Mouse (Mus musculus) urinary bladder, postnatal 25 days (tissue): ENCODE measurements around the gene Igsf11.

ENCODE experiments used
- DNase-seq: peaks from one replicate; pipeline ENCODE4 v3.0.0; 2022; ENCODE audit warnings: low spot score

Gene Igsf11

DNA sequence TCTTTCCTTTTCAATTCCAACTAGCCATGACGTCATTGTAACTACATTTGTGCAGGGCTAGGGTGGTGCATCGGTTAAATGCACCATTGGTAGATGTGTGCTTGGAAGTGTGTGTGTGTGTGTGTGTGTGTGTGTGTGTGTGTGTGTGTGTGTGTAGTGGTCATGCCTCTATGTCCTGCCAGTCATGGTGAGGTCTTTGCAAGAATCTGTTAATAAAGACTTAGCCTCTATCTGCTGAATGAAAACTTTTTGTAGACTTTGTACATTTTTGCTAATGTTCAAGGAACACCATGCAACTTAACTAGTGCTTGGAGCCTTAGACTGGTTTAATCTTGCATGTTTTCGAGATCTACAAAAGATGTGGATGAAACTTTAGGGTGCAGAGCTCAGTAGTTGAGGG lies 48.3 kb downstream of the Igsf11 start:
- DNase-seq, result no peak

DNA sequence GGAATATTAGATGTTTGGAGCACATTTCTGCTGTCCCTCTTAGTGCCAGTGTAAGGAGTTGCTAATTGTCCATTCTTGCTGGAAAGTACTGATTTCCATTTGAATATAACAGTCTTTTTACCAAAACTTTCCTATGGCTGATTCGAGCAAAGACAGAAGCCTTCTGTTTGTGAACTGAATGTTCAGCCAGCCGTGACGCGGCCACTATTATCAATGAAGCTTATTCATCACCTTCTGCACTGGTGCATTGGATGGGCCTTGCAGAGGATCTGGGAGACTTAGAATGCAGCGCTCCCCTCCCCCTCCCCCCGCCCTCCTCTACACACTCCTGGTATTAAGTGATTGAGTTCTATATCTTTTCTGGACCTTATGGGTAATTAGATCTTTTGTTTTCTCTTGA lies 48.8 kb downstream of the Igsf11 start:
- DNase-seq, result no peak

DNA sequence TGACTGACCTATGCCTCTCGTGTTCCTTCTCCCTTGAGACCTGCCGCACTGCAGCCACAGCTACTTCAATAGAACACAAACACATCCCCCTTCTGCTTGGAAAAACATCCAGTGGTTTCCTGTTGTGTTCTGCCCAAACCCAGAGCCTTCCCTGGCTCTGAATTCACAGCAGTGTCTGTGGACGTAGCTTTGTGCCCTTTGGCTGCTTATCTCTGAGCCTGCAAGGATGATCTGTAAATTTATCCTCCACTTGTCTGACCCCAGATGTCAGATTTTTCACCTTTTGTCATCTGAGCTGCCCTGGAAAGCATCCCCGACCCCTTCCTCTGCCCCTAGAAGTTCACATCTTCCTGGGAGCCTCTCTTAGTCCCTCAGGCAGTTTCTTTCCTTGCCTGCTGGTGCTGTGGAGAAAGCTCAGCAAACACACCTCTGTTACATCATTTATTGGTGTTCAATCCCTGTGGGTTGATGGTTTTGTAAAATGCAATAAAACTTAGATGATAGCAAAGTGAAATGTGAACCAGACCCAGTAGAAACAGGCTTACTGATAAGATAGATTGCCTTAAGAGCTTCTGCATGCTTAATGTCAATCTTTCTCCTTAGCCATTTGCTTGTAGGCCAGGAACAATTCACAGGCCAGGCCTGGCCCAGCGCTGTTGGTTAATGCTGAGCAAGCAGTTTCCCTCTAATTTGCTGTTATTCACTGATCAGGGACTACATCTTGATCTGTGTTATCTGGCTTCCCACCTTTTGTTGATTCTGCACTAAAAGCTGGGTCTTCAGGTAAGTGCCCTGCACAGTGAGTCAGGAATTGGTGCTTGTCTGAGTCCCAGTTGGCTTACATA lies 51.5 kb downstream of the Igsf11 start:
- no peak for DNase-seq

DNA sequence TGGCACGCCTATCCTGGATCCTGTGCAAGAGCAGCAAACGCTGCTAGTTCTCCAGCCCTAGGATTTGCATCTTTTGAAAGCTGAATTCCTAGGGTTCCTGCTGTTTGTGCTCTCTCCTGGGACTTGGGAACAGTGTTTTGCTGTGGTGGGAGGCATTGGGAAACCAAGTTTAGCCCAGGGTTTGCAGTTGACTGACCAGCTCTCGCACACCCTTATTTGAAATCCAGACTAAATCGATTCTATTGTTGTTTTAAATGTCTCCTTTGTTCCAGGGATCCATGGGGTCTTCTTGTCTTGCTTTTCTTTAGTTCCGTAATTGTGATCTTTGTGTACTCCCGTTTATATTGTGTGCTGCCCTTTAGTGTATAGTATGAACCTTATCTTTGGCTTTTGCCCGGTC lies 52.6 kb downstream of the Igsf11 start:
- DNase-seq, result no peak

DNA sequence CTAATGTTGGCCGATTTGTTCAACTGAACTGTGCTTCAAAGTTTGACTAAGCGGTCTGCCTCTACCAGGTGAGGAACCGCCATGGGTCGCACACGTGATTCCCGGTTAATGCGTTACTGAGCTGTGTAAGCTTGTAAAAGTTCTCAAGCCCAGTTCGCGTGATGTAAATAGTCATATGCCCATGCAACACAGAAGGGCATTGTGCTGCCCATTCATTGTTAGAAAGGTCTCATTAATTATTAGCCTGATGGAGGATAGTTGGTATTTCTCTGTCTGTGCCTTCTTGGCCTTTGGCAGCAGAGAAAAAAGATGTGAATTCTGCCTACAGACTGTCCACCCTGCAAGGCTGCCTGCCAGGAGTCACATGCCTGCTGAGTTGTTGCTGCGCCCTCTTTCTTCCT lies 53.1 kb downstream of the Igsf11 start:
- no peak for DNase-seq

DNA sequence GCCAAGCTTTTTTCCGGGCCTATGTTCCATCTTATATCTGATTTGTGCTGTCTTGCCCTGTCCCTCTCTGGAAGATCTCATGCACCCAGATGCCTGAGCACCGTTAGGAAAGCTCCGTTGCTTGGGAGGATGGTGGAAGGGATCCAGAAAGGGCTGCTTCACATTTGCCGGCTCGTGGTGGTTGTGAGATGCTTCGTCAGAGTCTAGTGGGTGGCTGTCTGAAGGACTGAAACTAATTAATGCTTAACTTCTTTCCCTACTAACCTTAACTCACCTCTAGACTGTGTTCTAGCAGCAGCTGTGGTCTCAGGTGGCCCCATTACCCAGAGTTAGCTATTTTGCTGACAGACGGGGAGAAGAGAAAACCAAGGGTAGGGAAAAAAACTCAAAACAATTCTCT lies 54.0 kb downstream of the Igsf11 start:
- no peak for DNase-seq

DNA sequence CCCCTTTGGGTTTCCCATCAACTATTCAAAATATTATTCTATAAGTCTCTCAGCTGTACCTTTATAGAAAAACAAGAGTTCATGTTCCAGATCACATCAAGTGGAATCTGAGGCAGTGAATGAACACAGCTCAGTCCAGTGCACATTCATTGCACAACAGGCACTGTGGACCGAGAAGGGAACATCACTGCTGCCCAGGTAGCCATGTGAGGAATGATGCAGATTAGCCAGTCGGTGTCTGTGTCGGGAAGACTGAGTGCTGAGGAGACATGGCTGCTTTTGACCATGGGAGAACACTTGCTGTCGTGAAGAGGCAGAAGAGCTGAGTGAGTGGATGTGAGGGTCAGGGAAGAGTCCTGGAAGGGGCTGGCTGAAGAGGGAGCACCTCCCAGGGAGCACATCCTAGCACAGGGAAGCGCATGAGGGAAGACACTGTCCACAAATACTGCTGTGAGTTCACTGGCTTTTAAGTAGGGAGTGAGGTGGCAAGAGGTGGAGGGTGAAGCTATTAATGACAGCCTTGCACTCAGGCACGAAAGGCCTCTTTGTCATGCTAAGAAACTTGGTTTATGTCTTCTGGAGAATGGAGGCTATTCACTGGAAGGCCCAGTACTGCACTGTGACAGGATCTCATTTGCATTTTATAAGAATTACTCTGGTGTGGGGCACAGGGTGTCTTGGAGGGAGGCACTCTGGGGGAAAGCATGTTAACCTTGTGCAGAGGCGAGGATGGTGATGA lies 54.8 kb downstream of the Igsf11 start:
- no peak for DNase-seq

DNA sequence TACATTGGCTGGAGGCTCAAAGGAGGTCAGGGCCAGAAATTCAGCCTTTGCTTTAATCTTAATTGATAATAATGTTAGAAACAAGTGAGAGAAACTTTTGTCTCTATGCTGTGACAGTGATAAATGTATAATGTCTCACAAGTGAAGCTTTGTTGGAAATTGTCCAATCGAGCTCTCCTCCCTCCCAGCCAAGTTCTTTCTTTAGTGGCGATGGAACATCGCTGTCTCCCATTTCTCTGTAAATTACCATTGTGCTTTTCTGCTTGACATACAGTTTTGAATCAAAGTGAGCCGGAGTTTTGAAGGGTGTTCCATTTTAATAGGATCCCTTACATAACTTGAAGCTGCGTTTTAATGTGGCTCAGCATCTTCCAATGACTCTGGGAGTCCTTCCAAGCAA lies 56.0 kb downstream of the Igsf11 start:
- DNase-seq, result no peak

DNA sequence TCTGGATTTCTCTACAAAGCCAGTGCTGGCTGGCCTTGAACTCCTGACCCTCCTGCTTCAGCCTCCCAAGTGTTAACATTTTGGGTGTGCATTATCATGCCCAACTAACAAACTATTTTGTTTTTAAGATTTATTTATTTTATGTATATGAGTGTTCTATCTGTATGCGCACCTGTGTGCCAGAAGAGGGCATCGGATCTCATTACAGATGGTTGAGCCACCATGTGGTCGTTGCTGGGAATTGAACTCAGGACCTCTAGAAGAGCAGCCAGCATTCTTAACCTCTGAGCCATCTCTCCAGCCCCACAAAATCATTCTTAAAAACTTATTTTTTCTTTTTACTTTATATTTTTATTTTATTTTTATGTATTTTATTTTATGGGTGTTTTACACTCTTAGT lies 60.4 kb downstream of the Igsf11 start:
- DNase-seq, result no peak

DNA sequence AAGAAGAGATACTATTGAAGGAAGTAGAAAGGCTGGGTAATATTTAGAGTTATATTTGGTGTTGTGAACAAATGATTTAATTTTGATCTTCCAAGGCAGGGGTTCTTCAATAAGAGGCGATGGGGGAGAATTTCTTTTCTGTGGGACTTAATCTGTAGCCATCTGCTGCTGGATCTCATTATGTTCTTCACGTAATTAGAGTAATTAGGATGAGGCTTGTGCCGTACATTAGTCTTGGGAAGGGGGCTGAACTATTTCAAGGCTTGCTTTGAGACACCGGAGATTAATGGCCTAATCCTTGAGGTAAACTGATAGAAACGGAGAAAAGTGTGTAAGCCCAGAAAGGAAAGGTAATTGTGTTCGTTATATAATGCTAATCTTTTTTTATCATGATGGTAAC lies 61.4 kb downstream of the Igsf11 start:
- no peak for DNase-seq

DNA sequence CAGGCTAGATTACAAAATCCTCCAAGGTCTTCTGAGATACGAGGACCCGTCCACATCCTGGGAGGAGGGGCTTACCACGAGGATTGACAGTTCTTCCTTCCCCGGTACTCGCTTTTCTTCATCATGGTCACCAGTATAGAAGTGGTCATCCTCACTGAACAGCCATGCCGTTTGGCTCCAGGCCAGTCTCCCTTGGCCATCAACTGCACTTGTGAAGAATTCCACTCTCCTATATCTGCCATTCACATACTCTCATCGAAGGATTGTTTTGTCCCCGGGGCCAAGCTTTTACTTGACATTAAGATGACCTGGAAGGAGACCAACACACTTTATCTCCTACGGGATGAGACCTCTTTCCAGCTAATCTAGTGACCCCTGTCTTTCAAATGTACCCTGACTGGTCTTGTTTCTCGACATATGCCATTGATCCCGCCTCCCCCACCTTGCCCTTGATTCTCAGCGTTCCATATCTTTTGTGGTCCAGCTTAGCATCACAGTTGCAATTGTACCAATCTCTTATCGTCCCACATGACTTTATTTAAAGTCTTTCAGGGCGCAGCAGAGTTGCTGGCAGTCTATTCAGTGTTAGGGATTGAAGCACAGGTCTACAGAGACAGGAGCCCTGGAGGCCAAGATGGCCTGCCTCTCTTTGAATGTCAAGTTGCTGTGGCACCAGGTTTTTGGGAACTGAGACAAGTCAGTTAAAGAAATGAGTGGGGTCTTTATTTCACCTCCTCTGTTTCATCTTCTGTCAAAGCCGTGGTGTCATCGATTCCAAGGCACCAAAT lies 62.2 kb downstream of the Igsf11 start:
- no peak for DNase-seq

DNA sequence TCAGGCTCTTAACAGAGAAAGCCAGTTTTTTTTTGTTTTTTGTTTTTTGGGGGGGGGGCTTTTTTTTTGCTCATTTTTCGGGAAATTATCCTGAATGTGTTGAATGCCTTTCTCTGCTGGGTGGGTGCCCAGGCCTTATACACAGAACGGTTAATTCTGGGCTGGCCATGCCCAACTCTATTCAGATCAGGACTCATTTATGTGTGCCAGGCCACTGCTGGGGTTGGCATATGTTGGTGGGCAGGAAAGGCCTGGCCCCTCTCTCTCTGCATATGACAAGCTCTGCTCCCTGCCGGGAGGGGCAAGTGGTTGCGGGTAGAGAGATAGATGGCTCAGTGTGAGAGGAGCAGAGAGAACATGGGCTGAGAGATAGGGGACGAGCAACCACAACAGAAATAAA lies 62.8 kb downstream of the Igsf11 start:
- no peak for DNase-seq

DNA sequence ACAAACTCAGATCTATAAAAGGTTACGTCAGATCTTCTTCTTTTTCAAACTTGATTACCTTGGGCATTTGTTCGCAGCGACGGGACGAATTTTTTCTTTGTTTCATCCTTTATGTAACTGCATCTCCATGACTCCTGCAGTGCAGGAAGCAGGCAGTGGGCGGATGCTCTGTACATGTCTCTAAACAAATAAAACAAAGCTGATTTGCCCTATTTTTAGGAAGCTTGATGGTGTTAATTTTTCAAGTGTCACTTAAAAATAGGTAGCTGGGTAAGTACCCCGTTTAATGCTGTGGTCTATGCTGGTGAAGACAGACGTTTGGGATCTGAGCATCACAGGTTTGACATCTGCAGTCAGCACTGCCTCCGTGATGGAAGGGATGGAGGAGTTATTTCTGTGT lies 66.3 kb downstream of the Igsf11 start:
- no peak for DNase-seq

DNA sequence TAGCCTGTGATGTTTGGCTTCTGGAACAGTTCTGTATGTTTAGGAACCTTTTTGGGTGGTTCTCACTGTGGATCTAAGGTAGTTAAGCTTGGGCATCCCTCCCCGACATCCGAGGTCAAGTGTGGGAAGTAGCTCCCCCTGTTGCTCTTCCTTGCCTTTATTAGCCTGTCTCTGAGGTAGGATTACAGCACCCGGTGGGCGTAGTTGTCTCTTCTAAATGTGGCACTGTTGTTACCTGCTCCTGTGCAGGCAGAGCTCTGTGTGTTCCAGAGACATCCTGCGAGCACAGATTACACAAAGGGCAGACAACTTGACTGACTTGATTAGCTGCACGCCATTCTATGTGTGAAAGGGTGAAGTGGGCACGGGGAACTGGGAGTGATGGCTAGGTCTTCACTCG lies 68.1 kb downstream of the Igsf11 start:
- no peak for DNase-seq

DNA sequence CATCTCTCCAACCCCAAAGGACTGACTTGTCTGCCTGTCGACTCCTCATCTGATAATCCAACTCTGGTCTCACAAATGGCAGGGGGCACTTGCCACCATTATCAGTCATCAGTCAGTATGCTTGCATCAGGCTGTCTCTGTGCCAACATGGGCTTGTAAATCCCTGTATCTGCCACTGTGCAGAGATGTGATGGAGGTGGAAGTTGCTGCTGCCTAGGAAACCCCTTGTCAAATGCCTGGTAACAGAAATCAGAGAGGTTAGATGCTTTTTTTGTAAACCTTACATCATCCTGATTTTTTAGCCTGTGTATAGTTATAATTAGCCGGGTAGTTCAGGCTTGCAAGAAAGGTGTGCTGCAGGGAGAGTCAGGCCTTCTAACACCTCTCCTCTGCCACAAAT lies 69.4 kb downstream of the Igsf11 start:
- DNase-seq, result no peak

DNA sequence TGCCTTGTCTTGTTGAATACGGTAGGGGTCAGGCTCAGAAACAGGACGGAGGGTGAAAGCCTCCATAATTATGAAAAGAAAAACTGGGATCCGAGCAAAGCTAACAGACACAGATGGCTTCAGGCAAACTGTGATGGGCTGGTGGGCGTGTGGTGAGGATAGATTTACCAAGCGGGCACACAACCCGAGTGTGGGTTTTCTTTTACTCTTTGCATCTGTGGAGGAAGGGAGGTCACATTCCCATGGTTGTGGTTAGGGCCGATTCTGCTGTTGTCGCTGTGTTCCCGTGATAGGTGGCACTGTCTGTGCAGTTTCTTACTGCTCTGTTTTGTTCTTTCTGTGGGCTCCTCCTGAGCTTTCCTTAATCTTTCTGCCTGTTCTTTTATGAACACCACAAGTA lies 70.2 kb downstream of the Igsf11 start:
- no peak for DNase-seq

DNA sequence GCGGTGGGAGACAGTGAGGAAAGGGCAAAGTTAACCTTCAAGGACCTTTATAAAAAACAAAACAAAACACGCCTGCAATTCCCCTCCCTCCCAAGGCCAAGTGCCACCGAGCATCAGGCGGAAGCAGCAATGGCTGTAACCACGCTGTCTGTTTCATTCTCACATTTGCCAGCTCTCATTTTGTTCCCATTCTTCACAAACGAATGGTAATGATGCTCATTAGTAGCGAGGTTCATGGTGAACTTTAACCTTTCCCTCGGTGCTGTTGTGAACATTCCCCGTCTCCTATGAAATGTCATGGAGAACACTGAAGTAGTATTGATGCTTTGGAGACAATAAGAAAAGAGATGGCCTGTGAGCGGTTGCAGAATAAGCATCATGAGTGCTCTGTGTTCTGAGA lies 74.6 kb downstream of the Igsf11 start:
- DNase-seq, result no peak

DNA sequence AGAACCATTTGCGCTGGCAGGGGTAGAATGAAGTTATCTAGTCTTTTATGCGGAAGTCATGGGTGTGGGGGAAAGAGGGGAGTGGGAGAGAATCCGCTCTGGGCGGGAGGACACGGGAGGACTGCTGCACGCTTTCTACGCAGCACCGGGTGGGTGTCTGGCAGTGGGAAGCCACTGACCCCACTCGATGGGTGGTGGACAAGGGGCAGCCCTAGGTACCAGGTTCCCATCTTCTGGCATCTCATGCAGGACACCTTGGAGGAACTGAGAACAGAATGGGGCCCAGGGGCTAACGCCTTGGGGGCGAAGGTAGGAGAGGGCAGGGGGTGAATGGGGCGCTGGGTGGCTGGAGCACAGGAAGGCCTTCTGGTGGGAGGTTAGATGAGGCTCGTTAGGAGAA lies 83.7 kb downstream of the Igsf11 start:
- no peak for DNase-seq

DNA sequence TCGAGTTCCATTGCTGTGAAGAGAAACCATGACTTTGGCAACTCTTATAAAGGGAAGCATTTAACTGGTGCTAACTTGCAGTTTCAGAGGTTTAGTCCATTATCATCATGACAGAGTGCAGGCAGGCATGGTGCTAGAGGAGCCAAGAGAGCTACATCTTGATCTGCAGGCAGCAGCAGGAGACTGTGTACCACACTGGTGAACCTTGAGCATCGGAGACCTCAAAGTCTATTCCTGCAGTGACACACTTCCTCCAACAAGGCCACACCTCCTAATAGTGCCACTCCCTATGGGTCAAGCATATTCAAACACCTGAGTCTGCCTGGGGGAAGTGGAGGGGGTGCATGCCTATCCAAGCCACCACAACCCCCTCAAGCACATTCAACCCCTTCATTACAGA lies 86.1 kb downstream of the Igsf11 start:
- no peak for DNase-seq

DNA sequence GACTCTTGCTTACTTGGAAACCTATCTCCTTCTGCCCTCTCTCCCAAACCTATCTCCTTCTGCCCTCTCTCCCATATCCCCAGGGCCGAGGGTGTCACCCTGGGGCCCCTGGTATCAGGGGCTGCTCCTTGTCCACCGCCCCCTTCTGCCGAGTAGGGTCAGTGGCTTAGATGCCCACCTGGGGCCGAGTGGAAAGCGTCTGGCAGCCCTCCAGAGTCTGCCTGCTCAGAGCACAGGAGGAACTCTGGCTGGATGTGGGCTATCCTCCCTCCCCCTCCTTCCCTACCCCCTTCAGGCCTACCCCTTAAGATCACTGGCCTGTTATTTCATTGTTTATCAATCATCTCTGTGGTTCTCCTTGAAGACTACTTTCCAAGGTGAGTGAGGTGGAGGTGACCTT lies 88.1 kb downstream of the Igsf11 start:
- no peak for DNase-seq

DNA sequence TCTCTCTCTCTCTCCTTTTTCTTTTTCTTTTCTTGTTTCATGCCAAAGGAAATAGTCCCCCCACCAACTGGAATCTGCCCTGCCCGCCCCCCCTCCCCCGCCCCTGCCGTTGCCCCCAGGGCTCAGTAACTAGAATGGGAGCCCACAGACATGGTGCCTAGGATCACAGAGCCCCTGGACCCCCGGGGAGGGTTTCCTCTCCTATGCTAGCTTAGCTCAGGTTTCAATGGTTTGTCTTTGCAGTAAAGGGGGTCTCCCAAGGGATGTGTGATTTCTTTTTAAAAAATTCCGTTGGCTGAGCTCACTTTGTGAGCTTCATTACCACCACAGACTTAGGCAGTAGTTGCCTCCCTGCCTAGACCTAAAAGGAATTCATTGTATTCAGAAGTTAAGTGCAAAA lies 89.6 kb downstream of the Igsf11 start:
- no peak for DNase-seq

DNA sequence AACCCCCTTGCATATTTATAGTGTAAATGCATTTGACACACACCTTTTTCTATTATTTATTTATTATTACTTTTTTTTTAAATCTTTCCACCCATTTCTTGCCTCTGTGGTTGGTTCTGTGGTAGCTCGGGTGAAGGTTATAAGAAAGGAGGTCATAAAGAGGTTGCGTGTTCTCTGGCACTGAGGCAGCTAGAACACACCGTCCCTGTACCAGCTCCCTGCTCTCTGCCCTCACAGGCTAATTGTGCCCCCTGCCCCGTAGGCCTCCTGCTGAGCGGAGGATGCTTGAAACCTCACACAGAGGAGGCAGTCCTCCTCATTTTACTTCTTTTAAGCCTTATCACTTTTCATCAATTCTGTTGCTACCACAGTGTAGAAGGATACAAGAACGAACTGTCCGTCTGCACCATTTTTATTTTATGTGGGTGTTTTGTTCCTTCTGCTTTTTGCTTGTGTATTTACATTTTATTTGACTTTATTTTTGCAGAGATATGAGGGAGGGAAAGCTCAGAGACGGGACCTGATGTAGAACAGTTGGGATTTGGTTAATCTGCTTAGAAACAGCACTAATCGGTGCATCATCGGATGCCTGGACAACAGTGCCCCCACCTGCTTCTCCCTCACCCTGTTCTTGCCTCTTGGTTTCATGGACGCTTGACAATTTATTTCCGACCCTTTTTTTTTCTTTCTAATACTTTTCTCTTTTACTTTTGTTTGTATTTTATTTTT lies 90.2 kb downstream of the Igsf11 start:
- DNase-seq, result no peak
